Mouse (Mus musculus): ENCODE measurements around the gene Mcm10.
A peak's percentile ranks its signal among the peaks of the same experiment; 100 is the strongest.

The Mcm10 gene

DNA sequence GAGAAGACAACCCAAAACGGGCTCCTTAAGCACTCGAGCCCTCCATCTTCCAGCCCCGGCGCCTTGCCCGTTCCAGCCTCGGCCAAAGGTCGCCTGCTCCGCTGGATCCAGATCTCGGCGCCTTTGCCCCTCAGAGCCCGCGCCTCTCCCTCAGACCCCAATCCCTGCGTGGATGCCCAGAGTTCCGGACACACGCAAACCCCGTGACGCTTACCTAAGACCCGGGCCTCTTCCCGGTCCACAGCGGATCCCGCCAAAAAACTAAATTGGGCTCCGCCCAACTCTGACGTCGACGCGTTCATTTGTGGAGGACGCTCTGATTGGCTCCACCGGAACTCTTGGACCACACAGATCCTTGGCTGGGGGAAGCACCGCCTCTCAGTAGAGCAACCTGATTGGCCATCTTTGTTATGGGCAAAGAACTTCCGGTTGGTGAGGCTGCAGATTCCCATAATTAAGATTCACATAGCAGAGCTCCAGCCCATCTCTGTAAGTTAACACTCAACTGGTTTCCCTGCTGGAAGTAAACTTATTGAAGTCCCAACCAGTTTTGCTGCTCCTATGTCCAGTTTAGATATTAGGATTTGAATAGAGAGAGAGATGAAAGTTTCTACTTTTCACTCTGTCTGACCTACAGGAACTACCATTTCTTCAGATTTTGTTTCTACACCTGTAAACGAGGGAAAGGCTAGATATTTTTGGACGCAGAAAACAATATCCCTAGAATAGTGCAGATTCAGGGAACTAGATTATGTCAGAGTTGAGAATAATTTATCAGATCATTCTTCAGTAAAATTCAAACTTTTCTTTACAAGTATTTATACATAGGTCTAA is at the start of gene Mcm10:
TSS of gene Mcm10 (minus strand) at position 301 of the 834 bp plus-strand sequence.
- DNase-seq (ENCODE audit: low spot score in 2 of 2), result peak; percentile 89 to 93

DNA sequence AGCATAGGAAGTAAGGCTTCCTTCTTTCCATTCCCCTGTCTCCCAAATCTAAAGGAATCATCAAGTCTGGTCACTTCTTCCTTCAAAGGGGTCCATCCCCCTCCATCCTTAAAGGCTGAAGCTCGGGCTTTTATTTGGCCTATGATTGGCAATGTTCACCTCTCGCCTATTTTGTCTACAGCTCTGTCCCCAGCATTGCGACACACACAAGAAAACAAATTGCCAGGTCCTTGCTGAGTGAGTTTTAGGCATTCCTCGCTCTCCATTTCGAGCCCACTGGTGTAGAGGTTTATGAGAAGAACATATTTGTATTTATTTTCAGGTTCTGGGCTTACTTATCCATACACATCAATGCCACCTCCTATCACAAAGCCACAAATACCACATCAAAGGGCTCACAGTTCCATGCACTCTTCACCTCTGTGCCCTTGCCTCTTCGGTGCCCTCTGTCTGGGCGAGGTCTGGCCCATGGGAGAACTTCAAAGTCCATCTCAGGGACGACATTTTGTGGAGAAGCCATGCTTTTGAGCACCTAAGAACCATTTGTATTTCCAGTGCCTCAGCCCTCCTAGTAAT is 48.6 kb upstream of the Mcm10 start:
- no peak for DNase-seq (ENCODE audit: low spot score in 2 of 2)

GRCm38 (mm10) chr2:5059997-5060396 is 47.4 kb upstream of the Mcm10 start:
- DNase-seq (ENCODE audit: low spot score in 2 of 2), result no peak

DNA sequence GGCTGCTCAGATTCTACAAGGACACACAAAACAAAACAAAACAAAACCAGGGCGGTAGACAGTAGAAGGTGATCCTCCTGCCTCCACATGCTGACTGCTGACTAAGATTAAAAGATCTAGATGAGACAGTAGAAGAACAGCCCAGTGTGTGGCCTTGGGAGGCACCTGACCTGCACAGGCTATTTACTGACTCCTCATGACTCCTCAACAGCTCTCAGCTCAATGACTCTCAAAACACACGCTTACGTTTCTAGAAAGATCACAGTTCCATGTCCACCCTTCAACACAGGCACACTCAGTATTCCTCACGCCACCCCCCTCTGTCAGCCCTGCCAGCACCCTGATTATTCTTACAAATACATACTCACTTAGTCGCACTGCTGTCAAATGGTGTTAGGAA is 45.8 kb upstream of the Mcm10 start:
- DNase-seq (ENCODE audit: low spot score in 2 of 2), result no peak

- DNase-seq (ENCODE audit: low spot score in 2 of 2), result no peak
These were observed 38.0 kb upstream of the Mcm10 start for GRCm38 (mm10) chr2:5050562-5050961.

- DNase-seq (ENCODE audit: low spot score in 2 of 2), result no peak
These were observed 34.4 kb upstream of the Mcm10 start for GRCm38 (mm10) chr2:5047016-5047415.

GRCm38 (mm10) chr2:5045269-5045965 is 32.8 kb upstream of the Mcm10 start:
- DNase-seq (ENCODE audit: low spot score in 2 of 2), result peak; percentile 52 to 54

- DNase-seq (ENCODE audit: low spot score in 2 of 2), result no peak
These were observed 31.7 kb upstream of the Mcm10 start for GRCm38 (mm10) chr2:5044321-5044720.

GRCm38 (mm10) chr2:5043476-5043761 is 30.8 kb upstream of the Mcm10 start:
- no peak for DNase-seq (ENCODE audit: low spot score in 2 of 2)

DNA sequence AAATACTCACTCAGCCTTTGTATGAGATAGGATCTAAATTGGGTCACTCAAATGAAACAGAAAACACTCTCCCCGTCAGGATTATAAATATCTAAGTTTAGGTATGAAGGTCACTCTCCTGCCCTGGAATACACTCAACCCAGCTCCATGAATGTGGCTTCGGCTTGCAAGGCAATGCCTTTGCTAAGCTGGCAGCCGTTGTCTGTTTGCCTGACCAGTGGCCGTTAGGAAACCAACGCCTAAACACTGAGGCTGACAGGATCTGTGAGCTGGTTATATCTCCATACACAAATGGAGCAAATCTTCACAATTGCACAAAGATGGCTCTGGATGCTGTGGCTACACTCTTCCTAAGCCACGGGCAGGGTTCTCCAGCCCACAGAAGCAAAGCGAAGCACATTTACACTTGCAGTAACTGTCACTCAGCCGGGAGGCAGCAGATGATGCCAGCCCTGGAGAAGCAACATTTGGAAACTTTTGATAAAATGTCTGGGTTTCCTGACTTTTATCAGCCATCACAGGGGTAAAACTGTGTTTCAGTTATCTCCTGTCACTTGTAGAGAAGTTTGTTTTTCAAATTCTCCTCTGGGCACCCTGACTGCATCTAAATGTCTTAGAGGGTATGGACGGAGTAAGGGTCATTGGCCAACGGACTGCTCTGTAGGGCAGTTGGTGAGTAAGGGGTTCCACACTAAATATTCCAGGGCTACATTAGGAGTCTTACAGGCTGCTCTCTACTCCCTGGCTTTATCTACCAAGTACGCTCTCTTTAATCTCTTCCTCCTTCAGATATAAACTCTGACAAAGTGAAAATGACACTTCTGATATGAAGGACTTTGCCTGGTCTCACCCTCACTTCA is 30.3 kb upstream of the Mcm10 start:
- peak in 1 of 2 experiments; percentile 23 for DNase-seq (ENCODE audit: low spot score in 2 of 2)

- no peak for DNase-seq (ENCODE audit: low spot score in 2 of 2)
These were observed 29.3 kb upstream of the Mcm10 start for GRCm38 (mm10) chr2:5041854-5042253.

- no peak for DNase-seq (ENCODE audit: low spot score in 2 of 2)
These were observed 27.9 kb upstream of the Mcm10 start for GRCm38 (mm10) chr2:5040281-5041161.

DNA sequence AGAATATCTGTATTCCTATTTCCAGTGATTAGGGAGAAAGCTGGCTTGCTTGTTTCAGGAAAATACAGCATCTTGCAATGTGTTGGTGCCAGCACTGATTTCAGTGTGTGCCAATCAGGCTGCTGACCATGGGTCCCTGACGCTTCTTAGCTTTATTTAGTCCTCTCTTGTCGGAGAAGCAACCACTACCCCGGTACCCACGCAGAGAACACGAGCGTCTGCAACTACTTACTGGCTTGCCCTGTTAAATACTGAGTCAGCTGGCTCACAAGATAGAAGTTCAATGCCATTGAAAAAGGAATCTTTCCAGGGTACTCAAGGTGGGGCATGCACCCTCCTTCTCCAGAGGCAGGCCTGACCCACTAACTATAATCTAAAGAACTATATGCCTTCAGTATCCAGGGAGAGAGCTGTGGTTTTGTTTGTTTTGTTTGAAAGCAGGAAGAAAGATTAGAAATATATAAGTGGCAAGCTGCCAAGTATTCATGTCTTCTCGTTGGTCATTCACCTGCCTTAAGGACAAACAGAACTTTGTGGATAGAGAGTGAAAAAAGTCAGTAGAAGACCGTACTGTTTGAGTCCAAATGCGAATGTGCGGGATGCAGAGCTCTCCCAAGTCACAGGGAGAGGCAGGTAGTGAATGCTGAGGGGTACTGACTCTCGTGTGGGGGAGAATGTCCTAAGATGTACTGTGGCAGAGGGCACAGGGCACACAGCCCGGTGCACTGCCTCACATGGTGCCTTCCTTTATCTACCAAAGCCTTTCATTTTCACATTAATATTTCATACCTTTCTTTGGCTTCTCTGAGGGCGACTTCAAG is 27.0 kb upstream of the Mcm10 start:
- DNase-seq (ENCODE audit: low spot score in 2 of 2), result no peak

- DNase-seq (ENCODE audit: low spot score in 2 of 2), result no peak
These were observed 25.7 kb upstream of the Mcm10 start for GRCm38 (mm10) chr2:5038320-5038719.

DNA sequence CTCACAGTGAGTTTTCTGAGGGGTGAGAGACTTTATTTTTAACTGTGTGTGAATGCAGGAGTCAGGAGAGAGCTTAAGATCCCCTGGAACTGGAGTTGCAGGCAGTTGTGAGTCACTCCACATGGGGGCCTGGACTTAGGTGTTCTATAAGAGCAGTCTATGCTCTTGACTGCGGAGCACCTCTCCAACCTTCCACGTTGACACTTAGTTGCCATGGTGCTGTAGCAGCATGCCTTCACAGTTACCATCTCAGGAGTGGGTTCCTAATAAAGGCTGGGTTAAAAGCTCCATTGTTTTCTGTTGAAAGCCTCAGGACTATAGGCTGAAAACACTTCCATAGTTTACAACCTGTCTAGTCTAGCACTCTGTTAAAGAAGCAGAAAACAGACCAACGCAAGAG is 24.8 kb upstream of the Mcm10 start:
- no peak for DNase-seq (ENCODE audit: low spot score in 2 of 2)

DNA sequence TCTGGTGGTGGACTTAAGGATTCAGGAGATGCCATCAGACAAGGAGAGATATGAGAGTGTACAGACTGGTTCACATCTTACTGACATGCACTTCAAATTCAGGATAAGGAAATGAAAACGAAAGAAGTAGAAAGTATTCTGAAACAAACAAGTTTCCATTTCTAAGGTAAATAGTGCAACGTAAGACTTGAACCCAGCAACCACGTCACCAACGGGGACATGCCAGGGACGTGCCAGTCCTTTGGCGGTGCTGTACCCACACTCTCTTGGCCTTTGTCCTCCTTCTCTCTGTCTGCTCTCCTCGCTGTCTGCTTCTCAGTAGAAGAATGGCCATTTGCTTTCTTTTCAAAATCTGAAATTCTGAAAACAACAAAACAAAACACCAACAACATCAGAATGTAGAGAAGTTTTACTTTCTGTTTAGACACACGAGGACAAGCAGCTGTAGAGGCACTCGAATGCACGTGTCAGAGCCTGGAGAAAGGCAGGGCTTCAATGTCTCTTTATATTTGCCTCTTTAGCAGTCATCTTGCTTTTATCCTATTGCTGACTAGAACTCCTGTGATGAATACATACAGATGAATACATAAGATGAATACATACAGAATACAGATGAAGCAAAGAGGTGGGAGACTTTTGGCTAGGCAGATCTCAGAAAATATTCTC is 24.0 kb upstream of the Mcm10 start:
- no peak for DNase-seq (ENCODE audit: low spot score in 2 of 2)

DNA sequence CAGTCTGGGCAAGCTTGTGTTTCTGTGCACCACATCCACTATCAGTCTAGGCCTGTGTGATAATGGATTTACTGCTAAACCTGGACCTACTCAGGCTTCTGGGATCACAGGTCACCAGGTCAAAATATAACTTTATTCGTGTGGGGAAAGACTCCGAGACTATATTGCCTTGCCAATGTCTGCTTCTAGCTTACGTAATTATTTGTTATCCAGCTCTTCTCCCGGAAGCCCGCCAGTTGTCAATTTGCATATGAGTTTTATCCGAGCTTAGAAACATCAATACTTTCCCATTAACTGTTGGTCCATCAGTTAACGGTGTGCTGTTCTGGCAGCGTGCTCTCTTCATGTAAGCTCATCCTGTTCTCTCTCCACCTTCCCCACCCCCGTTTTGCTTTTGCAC is 22.6 kb upstream of the Mcm10 start:
- no peak for DNase-seq (ENCODE audit: low spot score in 2 of 2)

DNA sequence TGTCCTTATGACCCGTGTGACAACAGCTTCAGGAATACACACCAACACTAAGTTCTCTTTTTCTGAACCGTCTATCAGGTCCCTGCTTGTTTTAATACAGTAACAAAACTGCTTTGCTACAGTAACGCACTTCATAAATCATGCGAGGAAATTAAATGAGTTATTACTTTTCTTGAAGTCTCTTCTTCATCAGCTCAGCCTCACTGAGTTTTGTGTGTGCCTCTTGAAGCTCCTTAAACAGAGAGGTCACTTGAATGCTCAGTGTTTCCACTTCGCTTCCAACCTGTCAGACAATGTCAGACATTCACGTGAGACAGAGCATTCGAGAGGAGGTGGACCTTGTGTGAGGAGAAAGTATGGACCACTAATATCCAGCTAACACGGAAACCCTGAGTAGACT is 22.2 kb upstream of the Mcm10 start:
- DNase-seq (ENCODE audit: low spot score in 2 of 2), result no peak

DNA sequence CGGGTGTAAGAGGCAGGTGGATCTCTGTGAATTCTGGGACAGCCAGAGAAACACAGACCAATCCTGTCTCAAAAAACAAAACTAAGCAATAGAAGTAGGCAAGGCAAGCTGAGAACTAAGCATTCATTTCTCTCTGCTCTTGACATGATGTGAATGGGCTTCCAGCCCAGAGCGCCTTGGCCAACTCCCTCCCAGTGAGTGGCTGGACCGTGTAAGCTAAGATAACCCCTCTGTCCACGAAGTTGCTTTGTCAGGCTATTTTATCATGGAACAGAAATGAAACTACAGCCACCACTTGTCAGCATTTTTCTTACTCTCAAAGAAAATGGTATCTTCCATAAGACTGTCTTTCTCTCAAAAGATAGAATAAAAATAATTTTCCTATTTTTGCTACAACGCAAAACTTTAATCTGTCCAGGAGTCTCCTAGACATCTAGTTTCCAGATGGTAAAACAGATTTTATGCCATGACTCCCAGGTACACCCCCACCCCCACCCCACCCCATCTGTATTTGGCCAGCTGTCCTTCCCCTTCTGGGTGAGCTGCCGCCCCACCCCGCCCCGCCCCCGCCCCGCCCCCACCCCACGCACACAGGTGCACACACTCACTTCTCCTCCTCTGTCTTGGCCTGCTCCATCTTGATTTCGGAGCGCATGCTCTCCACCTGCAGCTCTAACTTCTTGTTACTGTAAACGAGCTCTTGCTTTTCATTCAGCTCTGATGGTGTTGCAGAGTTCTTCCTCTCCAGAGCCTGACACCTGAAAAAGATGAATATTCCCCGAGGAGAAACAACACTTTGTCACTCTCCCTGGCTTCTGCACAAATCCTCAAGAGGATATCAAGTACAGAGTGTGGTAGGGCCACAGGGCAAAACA is 21.2 kb upstream of the Mcm10 start:
- peak in 1 of 2 experiments; percentile 18 for DNase-seq (ENCODE audit: low spot score in 2 of 2)

All from spleen, postnatal 36 days (tissue).